Mouse (Mus musculus): Measurements from ENCODE around the gene Oser1. TPM values are rescaled to one million over a fixed set of nuclear protein-coding genes. Genes with fewer than 3 reads are reported as not detected.

Oser1 gene
- total RNA-seq, 2 experiments from 2014 or later: 21.6 to 27.5 TPM

DNA sequence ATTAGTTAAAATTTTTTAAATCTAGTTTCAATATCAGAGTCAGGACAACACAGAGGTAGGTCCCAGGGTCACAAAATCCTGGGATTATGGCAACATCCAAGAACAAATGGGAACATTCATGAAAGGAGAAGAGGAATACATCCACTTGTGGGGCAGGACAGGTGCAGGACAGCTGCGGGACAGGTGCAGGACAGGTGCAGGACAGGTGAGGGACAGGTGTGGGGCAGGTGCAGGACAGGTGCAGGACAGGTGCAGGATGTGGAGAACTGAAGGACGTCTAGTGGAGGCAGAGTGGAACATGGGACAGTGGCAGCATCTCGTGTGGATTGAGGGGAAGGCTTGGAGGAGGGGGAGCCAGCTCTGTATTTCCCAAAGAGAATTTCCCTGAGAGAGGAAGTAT is 24.8 kb upstream of the Oser1 start:
- ATAC-seq (replicated peaks; ENCODE audit: low FRiP score, poor library complexity, severe bottlenecking): no peak

DNA sequence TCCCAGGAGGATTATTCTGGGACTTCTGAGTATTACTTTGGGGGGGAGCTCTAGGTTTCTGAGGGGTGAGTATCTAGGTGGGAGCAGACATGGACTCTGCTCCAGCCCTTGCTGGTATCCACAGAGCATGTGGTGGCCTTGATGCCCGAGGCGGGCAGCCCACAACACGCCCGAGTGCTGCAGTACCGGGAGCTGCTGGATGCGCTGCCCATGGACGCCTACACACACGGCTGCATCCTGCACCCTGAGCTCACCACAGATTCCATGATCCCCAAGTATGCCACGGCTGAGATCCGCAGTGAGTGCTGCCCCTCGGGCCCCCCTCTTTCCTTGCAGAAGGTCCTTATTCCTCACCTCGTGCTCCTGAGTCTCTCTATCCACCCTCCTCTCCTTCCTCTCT is 22.9 kb upstream of the Oser1 start:
- ATAC-seq (replicated peaks; ENCODE audit: low FRiP score, poor library complexity, severe bottlenecking): no peak

DNA sequence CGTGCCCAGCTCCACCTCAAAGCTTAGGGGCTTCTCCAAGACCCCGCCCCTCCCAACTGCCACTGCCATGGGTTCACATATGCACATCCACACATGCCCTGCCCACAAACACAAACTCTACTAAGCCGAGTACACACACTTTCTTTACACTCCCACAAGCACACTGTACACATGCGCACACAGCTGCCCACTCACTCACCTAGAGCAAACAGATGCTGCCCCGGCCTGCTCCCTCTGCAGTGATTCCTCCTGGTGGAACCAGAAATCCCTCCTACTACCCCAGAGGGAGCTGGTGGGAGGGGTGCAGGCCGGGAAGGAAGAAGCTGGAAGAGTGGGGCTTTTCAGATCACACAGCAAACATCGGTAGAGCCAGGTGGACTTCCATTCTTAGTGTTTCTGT is 19.5 kb upstream of the Oser1 start:
- no peak for ATAC-seq (replicated peaks; ENCODE audit: low FRiP score, poor library complexity, severe bottlenecking)

DNA sequence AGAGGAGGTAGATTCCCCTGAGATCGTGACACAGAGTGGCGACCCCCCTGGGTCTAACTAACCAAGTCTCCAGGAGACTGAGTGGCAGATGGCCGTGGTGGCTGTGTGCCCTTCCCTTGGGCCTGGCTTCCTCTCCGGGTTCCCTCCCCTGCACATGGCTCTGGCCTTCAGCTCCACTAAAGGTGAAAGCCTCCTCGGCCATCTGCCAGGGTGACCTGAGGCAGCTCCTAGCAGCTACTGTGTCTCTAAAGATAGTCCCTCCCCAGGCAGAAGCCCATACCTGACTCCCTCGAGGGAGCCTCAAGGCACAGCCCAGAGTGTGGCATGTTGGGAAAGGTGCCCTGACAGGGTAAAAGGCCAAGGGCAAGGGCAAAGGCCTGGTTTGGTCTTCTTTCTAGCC is 19.0 kb upstream of the Oser1 start:
- ATAC-seq (replicated peaks; ENCODE audit: low FRiP score, poor library complexity, severe bottlenecking): no peak

DNA sequence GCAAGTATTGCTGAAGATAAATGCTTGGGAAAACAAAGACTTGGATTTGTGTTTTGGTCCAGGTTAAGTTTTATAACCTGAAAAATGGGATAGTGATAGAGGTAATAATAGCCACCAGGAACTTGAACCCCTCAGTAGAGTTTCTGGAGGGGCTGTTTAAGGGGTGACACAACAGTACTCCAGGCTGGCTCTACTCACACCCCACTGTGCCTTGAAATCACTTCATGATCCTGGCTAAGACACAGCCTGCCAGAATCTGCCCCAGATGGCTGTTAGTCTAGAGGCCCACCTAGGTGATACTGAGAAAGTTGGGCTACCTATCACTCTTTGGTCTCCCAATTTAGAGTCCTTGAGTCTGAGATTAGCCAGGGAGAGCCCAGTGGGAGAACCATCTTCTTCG is 15.0 kb upstream of the Oser1 start:
- ATAC-seq (replicated peaks; ENCODE audit: low FRiP score, poor library complexity, severe bottlenecking): no peak

DNA sequence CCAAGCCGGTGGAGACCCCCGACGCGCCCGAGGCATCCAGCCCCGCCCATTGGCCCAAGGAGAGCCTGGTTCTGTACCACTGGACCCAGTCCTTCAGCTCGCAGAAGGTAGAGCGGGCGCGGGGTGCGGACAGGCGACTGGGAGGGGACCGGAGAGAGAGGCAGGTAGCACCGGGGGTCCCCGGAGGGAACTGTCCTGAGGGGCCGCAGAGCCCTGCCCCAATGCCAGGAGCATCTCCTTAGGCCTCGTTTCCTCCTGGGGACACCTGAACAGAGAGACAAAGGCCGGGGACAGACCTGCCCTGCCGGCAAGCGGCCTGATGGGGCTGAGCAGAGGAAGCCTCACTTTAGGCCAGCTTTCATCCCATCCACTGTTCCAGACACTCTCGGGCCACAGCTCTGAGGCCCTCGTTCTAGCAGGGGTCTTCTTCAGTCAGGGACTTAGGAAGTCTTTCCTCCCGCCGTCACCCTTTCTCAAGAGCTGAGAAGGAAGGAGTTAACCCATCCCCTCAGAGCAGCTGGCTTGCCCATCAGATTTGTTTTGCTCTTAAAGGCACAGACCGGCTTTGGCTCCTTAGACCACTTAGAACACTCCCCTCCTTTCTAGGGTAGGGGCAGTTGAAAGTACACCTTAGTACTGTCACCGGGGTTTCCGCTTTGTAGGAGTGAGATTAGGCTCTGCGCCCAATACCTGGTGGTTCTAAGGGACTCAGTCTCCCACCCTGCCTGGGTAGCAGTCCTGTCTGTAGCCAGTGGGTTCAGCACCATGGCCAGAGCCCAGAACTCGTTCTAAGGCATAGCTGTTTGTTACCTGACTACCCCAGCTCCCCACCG is 14.3 kb upstream of the Oser1 start:
- 0 out of 2 replicates have a peak, but pooled peaks have one; percentile 37 for ATAC-seq (replicated peaks; ENCODE audit: low FRiP score, poor library complexity, severe bottlenecking)

DNA sequence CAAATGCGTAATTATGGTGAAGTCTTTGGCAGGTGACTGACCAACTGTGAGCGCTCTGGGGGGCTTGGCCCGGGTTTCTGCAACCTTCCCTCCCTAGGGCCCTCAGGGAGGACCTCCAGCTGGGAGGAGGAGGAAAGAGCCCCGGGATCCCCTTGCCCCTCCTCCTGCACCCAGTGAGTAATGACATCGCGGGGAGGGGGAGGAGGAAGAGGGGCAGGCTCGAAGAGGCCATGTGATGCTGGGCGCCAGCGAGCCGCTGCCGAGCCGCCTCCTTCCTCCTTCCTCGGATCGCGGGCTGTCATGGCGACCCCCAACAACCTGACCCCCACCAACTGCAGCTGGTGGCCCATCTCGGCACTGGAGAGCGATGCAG is 13.7 kb upstream of the Oser1 start, which contains the start of gene Gdap1l1:
Gene Gdap1l1, plus strand, starts transcription at position 231 of the 373 bp plus-strand sequence.
- no peak for ATAC-seq (replicated peaks; ENCODE audit: low FRiP score, poor library complexity, severe bottlenecking)

DNA sequence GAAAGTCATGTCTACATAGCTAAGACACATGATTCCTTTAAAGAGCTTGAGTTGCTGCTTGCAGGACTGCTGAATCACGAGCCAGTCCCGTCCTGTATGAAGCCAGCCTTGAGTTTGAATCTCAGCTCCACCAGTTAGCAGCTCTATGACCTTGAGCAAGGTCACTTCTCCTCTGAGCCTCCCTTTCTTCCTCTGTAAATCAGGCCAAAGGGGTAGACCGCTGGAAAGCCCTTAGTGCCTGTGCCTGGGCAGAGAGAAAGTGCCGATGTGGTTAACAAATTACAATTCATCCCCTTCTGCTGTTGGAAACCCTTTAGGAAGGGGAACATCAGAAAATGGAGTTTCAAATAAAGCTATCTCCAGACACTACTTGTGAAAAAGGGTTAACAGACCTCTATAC is 13.3 kb upstream of the Oser1 start:
- ATAC-seq (replicated peaks; ENCODE audit: low FRiP score, poor library complexity, severe bottlenecking): no peak

DNA sequence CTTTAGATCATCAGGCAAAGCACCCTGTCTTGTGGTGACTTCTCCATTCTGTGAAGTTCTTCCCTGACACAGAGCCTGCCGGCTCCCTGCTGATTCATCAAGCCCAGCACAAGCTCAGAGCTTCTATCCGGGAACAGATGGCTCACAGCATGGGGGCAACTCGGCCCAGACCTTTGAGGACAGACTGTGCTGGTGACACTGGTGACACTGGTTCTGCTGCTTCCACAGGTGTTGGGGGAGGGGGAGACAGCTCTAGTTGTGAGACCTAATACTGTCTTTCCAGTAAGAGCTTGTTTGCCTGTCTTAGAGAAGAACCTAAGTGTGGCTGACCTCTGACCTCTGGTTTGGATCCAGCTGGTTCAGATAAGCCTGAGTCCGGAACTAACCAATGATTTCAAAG is 9.5 kb upstream of the Oser1 start:
- no peak; the same call in 1 of the 2 replicates for ATAC-seq (replicated peaks; ENCODE audit: low FRiP score, poor library complexity, severe bottlenecking)

DNA sequence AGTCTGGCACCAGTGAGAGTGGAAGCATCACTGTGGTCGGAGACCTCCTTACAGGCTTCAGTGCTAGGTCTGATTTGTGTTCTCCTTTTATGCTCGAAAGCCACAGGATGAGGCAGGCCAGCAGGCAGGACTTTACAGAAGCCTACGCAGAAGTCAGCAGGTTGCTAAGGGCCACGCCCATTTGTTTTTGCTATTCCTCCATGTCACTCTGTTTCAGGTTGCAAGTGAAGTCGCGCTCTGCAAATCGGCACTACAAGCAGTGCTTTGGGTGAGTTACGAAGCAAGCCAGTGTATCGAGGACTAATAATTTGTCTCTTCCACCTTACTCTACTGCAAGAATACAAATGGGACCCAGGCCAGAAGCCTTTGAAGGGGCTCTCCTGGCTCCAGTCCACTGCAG is 6.8 kb upstream of the Oser1 start:
- ATAC-seq (replicated peaks; ENCODE audit: low FRiP score, poor library complexity, severe bottlenecking): no peak

DNA sequence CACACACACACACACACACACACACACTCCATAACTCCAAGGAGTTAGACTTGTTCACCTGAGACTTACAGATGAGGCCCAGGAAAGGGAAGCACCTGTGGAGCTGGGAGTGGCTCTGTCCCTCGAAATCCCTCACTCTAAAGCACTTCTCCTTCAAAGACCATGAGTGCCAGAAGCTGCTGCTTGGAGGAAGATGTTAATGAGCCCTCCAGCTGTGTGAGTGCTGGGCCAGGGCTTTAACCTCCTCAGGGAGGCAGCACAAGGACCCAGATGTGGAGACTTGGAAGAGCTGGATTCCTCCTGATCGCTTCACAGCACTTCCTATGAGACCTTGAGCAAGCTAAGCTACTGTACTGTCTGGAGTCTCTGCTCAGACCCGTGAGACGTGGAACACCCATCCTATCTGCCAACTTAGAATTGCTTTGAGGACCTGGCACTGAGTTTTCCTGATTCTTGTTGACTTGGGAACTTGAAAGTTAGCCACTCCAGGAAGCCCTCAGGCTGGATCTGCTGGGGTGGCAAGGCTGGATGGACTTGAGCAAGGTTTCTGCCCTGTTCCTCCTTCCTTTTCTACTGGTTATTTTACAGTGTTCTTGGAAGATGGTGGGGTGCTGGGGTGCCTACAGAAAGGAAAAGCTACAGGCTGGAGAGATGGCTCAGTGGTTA is 4.0 kb upstream of the Oser1 start:
- no peak for ATAC-seq (replicated peaks; ENCODE audit: low FRiP score, poor library complexity, severe bottlenecking)

DNA sequence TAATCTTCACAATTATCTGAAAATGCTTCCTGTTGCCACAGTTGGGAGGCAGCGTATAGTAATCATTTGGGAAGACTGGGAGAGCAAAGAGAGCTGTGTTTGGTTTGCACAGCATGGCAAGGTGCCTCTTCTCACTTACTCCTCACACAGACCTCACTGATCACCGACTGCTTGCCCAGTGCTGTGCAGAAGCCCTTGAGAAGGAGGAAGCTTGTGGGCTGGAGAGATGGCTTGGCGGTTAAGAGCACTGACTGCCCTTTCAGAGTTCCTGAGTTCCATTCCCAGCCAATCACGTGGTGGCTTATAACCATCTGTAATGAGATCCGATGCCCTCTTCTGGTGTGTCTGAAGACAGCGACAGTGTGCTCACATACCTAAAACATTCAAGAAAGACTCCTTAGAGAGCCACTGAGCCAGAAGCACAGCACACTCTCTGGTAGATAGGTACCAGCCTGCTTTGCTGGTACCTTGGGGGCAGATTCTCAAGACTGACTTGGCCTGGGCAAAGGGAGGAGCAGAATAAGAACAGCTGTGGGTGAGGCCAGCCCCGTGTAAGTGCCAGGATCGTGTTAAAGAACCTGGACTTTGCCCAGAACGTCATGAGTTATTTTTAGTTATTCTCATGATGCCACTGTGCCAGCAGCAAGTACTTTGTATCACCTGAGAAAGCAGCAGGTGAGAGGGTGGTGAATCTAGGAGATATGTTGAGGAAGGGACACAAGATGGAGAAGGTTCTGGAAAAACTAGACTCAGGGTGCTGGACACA is 1.4 kb downstream of the Oser1 start:
- no peak for ATAC-seq (replicated peaks; ENCODE audit: low FRiP score, poor library complexity, severe bottlenecking)

DNA sequence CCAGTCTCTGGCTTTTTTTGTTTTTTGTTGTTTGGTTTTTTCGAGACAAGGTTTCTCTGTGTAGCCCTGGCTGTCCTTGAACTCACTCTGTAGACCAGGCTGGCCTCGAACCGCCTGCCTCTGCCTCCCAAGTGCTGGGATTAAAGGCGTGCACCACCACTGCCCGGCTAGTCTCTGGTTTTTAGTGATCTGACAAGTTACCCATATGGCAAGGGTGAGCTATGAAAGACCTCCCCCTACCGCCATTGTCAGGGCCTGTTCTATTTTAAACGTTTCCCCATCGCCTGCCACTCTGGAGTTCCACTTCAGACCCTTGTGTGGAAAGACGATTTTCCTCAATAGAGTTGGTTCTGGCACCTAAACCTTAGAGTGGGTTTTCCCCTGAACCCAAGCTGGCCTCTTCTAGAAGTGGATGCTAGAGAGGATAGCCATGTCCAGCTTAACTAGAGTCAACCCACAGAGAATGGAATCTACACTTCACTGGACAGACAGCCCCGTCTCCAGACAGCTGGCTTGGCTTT is 4.1 kb downstream of the Oser1 start:
- no peak for ATAC-seq (replicated peaks; ENCODE audit: low FRiP score, poor library complexity, severe bottlenecking)

DNA sequence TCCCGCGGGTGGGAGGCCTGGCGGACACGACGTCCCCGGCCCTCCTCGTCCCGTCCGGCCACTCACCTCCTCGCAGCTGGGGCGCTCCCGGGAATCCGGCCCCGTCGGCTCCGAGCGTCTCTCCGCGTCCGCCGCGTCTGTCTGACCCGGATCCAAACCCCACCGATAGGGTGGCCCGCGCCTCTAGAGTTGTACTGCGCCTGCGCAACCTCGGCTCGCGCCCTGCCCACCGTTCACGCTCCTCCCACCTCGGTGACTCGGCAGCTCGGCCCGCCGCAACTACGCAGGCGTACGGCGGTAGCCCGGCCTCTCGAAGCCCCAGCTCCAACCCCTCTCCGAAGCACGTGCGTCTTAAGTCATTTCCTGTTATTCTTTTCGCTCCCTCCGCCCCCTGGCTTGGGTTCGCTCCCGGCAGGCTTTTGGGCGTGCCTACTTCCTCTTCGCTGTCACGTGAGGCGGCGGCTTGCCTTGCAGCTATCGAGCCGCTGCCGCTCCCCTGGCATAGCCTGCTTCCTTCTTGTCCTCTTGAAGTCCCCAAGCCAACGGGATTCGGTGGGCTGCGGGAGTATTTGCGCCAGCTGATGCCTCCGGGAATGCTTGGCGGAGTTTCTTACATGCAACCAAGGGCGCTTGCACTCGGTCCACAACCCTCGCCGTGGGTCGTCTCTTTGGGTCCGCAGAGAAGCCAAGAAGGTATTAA is 5.0 kb downstream of the Oser1 start:
- ATAC-seq (replicated peaks; ENCODE audit: low FRiP score, poor library complexity, severe bottlenecking): peak; percentile 97

DNA sequence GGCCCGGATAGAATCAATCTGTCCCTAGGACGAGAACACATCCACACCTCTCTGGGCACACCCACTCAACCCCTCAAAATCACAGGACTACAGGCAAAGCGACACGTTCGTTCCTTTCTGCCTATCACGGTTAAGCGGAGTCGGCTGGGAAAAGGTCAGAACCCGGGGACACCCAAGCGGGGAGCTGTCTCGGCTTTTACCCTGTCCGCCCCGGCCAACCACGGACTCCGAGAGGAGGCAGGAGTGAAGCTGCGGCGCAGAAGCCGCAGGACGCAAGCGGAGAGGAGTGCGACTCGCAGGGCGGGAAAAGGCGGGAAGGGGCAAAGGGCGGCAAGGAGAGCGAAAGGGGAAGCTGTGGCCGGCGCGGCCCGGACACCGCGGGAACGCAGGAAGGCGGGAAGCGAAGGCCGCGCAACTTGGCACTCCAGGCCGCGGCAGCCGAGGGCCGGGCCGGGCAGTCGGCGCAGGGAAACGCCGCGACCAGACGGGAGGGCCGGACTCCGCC is 5.6 kb downstream of the Oser1 start:
- ATAC-seq (replicated peaks; ENCODE audit: low FRiP score, poor library complexity, severe bottlenecking): peak; percentile 43

DNA sequence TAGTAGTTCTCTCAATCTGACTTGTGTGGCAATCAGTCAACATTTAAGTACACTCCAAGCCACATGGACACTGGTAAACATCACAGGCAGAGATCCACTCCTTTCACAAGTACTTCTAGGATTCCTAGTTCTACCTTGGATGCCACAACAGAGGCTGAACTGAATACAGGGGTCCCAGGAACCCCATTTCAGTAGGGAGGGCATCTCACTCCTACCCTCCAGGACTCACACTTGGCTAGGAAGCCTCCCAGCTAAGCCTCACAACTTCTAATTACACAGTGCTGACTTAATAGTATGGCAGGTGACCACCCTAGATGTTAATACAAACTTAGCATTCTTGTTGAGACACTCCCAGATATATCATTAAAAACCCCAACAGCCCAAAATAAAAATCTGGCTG is 6.7 kb downstream of the Oser1 start:
- no peak for ATAC-seq (replicated peaks; ENCODE audit: low FRiP score, poor library complexity, severe bottlenecking)

DNA sequence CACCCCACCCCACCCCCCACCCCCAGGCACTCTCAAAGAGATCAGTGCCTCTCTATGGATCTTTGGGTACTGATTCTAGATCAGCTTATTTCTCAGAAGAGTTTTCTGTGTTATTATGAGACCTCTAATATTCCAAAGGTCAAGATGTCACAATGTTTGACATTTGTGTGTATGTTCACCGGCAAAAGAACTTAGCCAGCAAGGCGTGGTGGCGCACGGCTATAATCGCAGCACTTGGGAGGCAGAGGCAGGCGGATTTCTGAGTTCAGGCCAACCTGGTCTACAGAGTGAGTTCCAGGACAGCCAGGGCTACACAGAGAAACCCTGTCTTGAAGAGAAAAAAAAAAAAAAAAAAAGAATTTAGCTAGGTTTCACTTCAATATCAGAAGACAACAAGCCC is 7.5 kb downstream of the Oser1 start:
- no peak for ATAC-seq (replicated peaks; ENCODE audit: low FRiP score, poor library complexity, severe bottlenecking)

DNA sequence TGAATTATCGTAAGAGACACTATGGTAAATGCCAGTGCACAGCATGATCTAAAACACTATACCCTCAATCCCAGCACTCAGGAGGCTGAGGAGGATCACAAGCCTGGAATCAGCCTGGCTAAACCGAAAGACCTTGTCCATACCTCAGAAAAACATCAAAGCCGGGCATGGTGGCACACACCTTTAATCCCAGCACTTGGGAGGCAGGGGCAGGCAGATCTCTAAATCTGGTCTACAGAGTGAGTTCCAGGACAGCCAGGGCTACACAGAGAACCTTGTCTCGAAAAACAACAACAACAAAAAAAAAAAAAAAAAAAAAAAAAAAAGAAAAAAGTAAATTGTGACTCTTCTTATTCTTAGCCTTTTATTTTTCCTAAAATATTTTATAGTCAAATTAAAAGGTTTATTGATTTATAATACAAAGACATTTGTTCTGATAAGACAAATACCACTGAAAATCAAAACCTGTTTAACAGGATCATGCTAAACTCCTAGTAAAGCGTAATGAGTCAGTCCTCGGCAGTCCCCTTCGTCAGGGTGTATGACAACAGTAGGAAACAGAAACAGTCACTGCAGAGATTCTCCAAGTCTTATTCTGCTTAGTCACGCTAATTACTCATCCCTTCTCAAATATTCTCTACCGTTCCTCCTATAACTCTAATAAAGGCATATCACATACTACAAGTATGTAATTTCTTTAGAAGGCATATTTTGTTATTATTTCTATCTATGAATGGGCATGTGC is 11.5 kb downstream of the Oser1 start:
- ATAC-seq (replicated peaks; ENCODE audit: low FRiP score, poor library complexity, severe bottlenecking): no peak

DNA sequence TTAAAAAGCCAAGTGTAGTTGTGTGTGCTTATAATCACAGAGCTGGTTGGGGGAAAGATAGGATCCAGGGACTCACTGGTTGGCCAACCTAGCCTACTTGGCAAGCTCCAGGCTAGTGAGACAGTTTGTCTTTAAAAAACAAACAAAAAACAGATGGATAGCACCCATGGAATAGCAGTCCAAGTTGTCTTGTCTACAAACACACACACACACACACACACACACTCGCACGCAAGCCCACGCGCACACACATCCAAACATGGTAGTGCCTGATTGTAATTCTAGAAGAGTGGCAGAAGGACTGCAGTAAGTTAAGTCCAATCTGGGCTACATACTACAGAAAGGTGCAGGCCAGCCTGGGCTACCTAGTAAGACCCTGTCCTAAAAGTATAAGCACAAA is 12.1 kb downstream of the Oser1 start:
- ATAC-seq (replicated peaks; ENCODE audit: low FRiP score, poor library complexity, severe bottlenecking): no peak
